Mouse (Mus musculus) central nervous system, embryonic 11.5 days (tissue): ENCODE results near the gene Olfr1233. TPM values are rescaled to one million over a fixed set of nuclear protein-coding genes. Genes with fewer than 3 reads are reported as not detected.

Source experiments
- polyA plus RNA-seq: library from polyadenylated mRNA; depleted of rRNA; stranded (reverse); fragments of >200 nt; gene quantifications from 2 replicates; pipeline ENCODE4 v1.2.3, GENCODE M21; 2012; rRNA removed

Olfr1233 gene
- polyA plus RNA-seq: not detected in 2 replicates

GRCm38 (mm10) chr2:89342298-89342697, at the start of gene Olfr1233:
Gene Olfr1233 (minus strand): TSS chr2:89342398.

DNA sequence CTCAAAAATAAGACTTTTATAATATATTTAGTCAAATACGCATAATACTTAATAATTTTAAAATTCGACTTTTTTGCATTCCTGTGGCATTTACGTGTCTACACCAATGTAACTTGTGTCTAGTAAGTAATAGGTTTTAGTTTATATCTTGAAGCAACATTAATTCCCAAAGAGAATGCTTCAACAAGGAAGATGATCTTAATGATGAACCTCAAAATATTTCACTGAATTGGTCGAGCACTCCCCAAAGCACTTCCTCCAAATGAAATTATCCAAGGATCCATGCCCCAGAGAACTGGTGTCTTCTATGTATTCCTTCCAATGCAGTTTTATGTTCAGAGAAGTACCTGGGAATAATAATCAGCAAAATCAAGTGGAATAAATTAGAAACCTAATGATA, 22.6 kb upstream of the Olfr1233 start, which contains the start of gene Olfr1234:
TSS of gene Olfr1234 (minus strand) at position 101 of the 400 bp plus-strand sequence.

GRCm38 (mm10) chr2:89329575-89329974, 12.6 kb downstream of the Olfr1233 start, which contains the start of gene Olfr1232:
Gene Olfr1232 (minus strand): TSS chr2:89329675.

DNA sequence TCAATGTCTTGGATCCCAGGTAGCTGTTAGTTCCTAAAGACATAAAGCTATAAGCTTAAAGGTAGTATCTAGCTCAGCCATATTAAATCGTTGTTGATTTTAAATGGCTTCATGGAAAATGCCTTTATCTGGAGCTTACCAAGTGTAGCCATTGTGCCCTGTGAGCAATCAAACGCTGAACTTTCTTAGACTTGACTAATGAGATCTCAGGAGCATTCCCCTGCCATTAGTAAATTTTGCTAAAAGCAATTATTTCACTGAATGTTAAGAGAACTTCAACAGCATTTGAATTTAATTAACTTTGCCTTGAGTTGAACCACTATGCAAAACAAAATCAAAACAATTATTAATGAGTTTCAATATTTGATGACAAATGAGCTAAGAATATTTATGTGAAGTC, 35.2 kb downstream of the Olfr1233 start, which contains the start of gene Olfr1231:
TSS of gene Olfr1231 (minus strand) at position 101 of the 400 bp plus-strand sequence.

GRCm38 (mm10) chr2:89297168-89297567, 45.0 kb downstream of the Olfr1233 start, which contains the start of gene Olfr1230:
Gene Olfr1230 (minus strand): TSS chr2:89297268.

DNA sequence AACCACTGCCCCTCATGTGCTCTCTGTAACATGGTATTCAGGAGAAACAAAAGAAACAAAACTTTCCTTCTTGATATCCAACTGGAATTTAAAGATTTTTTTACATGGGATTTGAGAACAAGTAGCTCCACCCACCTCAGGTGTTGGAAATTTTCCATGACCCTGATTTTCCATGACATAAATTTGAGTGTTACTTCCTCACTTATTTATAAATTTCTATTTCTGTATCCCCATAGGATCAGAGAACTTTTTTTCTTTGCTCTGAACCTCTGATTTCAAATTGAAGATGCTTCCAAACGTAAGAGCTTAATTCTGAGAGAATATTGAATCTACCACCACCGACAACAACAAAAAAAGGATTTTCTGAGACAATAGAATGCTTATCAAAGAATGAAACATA, 54.3 kb downstream of the Olfr1233 start, which contains the start of gene Olfr1229:
TSS of gene Olfr1229 (minus strand) at position 101 of the 400 bp plus-strand sequence.

Other genes starting within 250 kb of the Olfr1233 start
- not detected in 2 replicates for gene Olfr1220, start 235.6 kb downstream of the Olfr1233 start, polyA plus RNA-seq
- gene Olfr1221, start 225.1 kb downstream of the Olfr1233 start, polyA plus RNA-seq: not detected in 2 replicates
- not detected in 2 replicates for gene Olfr1222, start 209.3 kb downstream of the Olfr1233 start, polyA plus RNA-seq
- not detected in 2 replicates for gene Olfr1223, start 190.8 kb downstream of the Olfr1233 start, polyA plus RNA-seq
- not detected in 2 replicates for gene Olfr1224-ps1, start 178.3 kb downstream of the Olfr1233 start, polyA plus RNA-seq
- not detected in 2 replicates for gene Olfr1225, start 167.7 kb downstream of the Olfr1233 start, polyA plus RNA-seq
- gene Olfr1226, start 142.3 kb downstream of the Olfr1233 start, polyA plus RNA-seq: not detected in 2 replicates
- gene Olfr1228, start 88.3 kb downstream of the Olfr1233 start, polyA plus RNA-seq: not detected in 2 replicates
- not detected in 2 replicates for gene Olfr1229, start 54.4 kb downstream of the Olfr1233 start, polyA plus RNA-seq
- gene Olfr1230, start 45.1 kb downstream of the Olfr1233 start, polyA plus RNA-seq: not detected in 2 replicates
- gene Olfr1231, start 35.3 kb downstream of the Olfr1233 start, polyA plus RNA-seq: not detected in 2 replicates
- gene Olfr1232, start 12.7 kb downstream of the Olfr1233 start, polyA plus RNA-seq: not detected in 2 replicates
- gene Olfr1234, start 22.5 kb upstream of the Olfr1233 start, polyA plus RNA-seq: not detected in 2 replicates
- not detected in 2 replicates for gene Olfr1238, start 67.3 kb upstream of the Olfr1233 start, polyA plus RNA-seq
- not detected in 2 replicates for gene Olfr1239, start 78.0 kb upstream of the Olfr1233 start, polyA plus RNA-seq
- not detected in 2 replicates for gene Olfr1240, start 100.6 kb upstream of the Olfr1233 start, polyA plus RNA-seq
- gene Olfr1241, start 144.7 kb upstream of the Olfr1233 start, polyA plus RNA-seq: not detected in 2 replicates
- gene Olfr1242, start 155.9 kb upstream of the Olfr1233 start, polyA plus RNA-seq: not detected in 2 replicates
- gene Olfr1243, start 189.1 kb upstream of the Olfr1233 start, polyA plus RNA-seq: not detected in 2 replicates
- not detected in 2 replicates for gene Olfr1245, start 236.0 kb upstream of the Olfr1233 start, polyA plus RNA-seq